Mouse (Mus musculus) hindbrain, embryonic 14.5 days (tissue): Measurements from ENCODE around the gene Scp2. TPM values are rescaled to one million over a fixed set of nuclear protein-coding genes. Genes with fewer than 3 reads are reported as not detected.
A peak's percentile ranks its signal among the peaks of the same experiment; 100 is the strongest.
"Not testable (repeated sequence)": the region's sequence is repeated elsewhere in the genome, so short reads cannot be mapped to it uniquely, and the experiment has no call there.

Source experiments
- ATAC-seq: fragments of 200-750 bp; cut with Nextera tagmentation; 2 replicates; pipeline ENCODE4 v1.8.0; 2017; ENCODE audit warnings: moderate number of reproducible peaks, mild to moderate bottlenecking, moderate TSS enrichment, moderate library complexity; ENCODE audit not compliant: low FRiP score
- DNase-seq: peaks from one replicate; pipeline ENCODE4 v3.0.0-alpha.2; 2015; ENCODE audit warnings: low spot score
- H3K27ac ChIP-seq: fragments of 300-500 bp; sonication (generic); 2 replicates; pipeline ENCODE4 v1.5.1; 2014; ENCODE audit warnings: mild to moderate bottlenecking, moderate library complexity
- H3K27me3 ChIP-seq: fragments of 300-500 bp; sonication (generic); 2 replicates; pipeline ENCODE4 v1.6.1; 2014; ENCODE audit warnings: mild to moderate bottlenecking, low read length, mixed read lengths; ENCODE audit not compliant: control insufficient read depth, insufficient read depth
- H3K36me3 ChIP-seq: fragments of 300-500 bp; sonication (generic); replicated peaks from 2 replicates; pipeline ENCODE4 v1.6.1; 2014; ENCODE audit not compliant: control insufficient read depth, insufficient read depth
- H3K4me1 ChIP-seq: fragments of 300-500 bp; sonication (generic); replicated peaks from 2 replicates; pipeline ENCODE4 v1.6.1; 2014; ENCODE audit warnings: antibody characterized with exemption, low read length, mixed read lengths; ENCODE audit not compliant: control insufficient read depth, insufficient read depth
- H3K4me2 ChIP-seq: fragments of 300-500 bp; sonication (generic); replicated peaks from 2 replicates; pipeline ENCODE4 v1.6.1; 2014; ENCODE audit warnings: mild to moderate bottlenecking, moderate library complexity
- H3K4me3 ChIP-seq: fragments of 300-500 bp; sonication (generic); replicated peaks from 2 replicates; pipeline ENCODE4 v1.5.1; 2014; ENCODE audit warnings: mild to moderate bottlenecking, low read length
- H3K9ac ChIP-seq: fragments of 300-500 bp; sonication (generic); 2 replicates; pipeline ENCODE4 v1.6.1; 2014
- H3K9me3 ChIP-seq: fragments of 300-500 bp; sonication (generic); 2 replicates; pipeline ENCODE4 v1.6.1; 2016; ENCODE audit warnings: low read length; ENCODE audit not compliant: control insufficient read depth
- WGBS: fragments of 180-500 bp; shearing (Covaris S2); extraction: QIAGEN DNeasy Blood & Tissue Kit; methylation state at CpG from one replicate; pipeline ENCODE4 v1.1.7; 2014; 5-methylcytosine and 5-hydroxymethylcytosine counted together
- polyA plus RNA-seq: library from polyadenylated mRNA; unstranded; fragments of >200 nt; fragmentation: Nextera tagmentation; extraction: Ambion mirVana; gene quantifications from 2 replicates; pipeline ENCODE4 v1.2.1, GENCODE M21; 2014

Scp2 gene
- polyA plus RNA-seq, 1 experiment from 2014 or later, result 225 TPM

DNA sequence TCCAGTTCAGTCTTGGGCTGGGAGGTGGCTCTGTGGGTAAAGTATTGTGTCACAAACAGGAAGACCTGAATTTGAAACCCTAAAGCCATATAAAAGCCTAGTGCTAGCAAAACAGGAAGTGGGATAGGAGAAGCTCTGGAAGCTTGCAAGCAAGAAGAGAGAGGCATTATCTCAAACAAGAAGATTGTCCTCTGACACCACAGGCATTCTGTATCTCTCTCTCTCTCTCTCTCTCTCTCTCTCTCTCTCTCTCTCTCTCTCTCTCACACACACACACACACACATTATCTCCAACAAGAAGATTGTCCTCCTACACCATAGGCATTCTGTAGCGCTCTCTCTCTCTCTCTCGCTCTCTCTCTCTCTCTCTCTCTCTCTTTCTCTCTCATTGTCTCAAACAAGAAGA lies 62.4 kb downstream of the Scp2 start:
- H3K4me3 ChIP-seq, result no peak overlapping the region
- H3K36me3 ChIP-seq, result no peaks in the 10 kb centered on the region; the same call in 1 of the 2 replicates
- no peak for DNase-seq
- 91% methylated on average over 2 of the region's 2 CpGs for WGBS
- no peaks in the 10 kb centered on the region for H3K9me3 ChIP-seq
- no peak overlapping the region for H3K27ac ChIP-seq
- no peak for ATAC-seq
- H3K4me2 ChIP-seq, result no peak overlapping the region
- no peaks in the 10 kb centered on the region for H3K4me1 ChIP-seq
- no peaks in the 10 kb centered on the region for H3K27me3 ChIP-seq
- no peak overlapping the region for H3K9ac ChIP-seq

GRCm38 (mm10) chr4:108080876-108081275 lies 63.9 kb downstream of the Scp2 start:
- ATAC-seq, result no peak
- 68% methylated on average over 5 of the region's 5 CpGs for WGBS

GRCm38 (mm10) chr4:108079762-108080161 lies 65.0 kb downstream of the Scp2 start:
- ATAC-seq (no peak), DNase-seq (no peak)
- Histone ChIP-seq H3K36me3 (no peaks in the 10 kb centered on the region; the same call in 1 of the 2 replicates), H3K4me2 (no peak overlapping the region), H3K9ac (no peak overlapping the region), H3K27ac (no peak overlapping the region), H3K4me3 (no peak overlapping the region), H3K9me3 (no peaks in the 10 kb centered on the region), H3K4me1 (no peaks in the 10 kb centered on the region), H3K27me3 (no peaks in the 10 kb centered on the region)
- 33% methylated on average over 2 of the region's 2 CpGs for WGBS

More at GRCm38 (mm10) chr4:108080876-108081275, 63.9 kb downstream of the Scp2 start:
- Histone ChIP-seq H3K4me1 (no peaks in the 10 kb centered on the region), H3K9ac (no peak overlapping the region), H3K36me3 (no peaks in the 10 kb centered on the region; the same call in 1 of the 2 replicates), H3K4me3 (no peak overlapping the region), H3K9me3 (no peaks in the 10 kb centered on the region), H3K27ac (no peak overlapping the region), H3K27me3 (no peaks in the 10 kb centered on the region), H3K4me2 (no peak overlapping the region)
- DNase-seq, result no peak

DNA sequence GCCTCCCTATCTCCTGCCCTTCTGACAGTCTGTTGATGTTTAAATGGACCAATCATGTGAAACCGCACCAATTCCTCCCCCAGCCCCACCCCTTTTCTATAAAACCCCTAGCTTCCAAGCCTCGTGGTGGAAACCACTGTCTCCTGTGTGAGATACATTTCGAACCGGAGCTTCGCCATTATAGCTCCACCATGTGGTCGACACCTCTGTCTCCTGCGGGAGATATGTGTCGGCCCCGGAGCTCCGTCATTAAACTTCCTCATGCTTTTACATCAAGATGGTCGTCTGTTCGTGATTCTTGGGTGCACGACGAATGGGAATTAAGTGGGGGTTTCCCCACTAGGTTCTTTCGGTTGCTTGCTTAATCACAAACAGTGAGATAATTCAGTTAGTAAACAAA lies 65.6 kb downstream of the Scp2 start:
- not testable (repeated sequence) for H3K4me3 ChIP-seq, H3K4me2 ChIP-seq, H3K27ac ChIP-seq, H3K9ac ChIP-seq, H3K4me1 ChIP-seq, H3K27me3 ChIP-seq, H3K36me3 ChIP-seq, H3K9me3 ChIP-seq, DNase-seq, ATAC-seq
- WGBS, result 78% methylated on average over 15 of the region's 15 CpGs

GRCm38 (mm10) chr4:108077224-108077955 lies 67.4 kb downstream of the Scp2 start:
- H3K36me3 ChIP-seq, result no peaks in the 10 kb centered on the region
- no peak for DNase-seq
- H3K9me3 ChIP-seq, result no peaks in the 10 kb centered on the region
- H3K4me2 ChIP-seq, result no peak overlapping the region
- 88% methylated on average over 3 of the region's 3 CpGs for WGBS
- H3K9ac ChIP-seq, result no peak overlapping the region
- ATAC-seq, result no peak
- H3K4me1 ChIP-seq, result no peaks in the 10 kb centered on the region
- H3K4me3 ChIP-seq, result no peak overlapping the region
- H3K27ac ChIP-seq, result no peak overlapping the region
- no peaks in the 10 kb centered on the region for H3K27me3 ChIP-seq

DNA sequence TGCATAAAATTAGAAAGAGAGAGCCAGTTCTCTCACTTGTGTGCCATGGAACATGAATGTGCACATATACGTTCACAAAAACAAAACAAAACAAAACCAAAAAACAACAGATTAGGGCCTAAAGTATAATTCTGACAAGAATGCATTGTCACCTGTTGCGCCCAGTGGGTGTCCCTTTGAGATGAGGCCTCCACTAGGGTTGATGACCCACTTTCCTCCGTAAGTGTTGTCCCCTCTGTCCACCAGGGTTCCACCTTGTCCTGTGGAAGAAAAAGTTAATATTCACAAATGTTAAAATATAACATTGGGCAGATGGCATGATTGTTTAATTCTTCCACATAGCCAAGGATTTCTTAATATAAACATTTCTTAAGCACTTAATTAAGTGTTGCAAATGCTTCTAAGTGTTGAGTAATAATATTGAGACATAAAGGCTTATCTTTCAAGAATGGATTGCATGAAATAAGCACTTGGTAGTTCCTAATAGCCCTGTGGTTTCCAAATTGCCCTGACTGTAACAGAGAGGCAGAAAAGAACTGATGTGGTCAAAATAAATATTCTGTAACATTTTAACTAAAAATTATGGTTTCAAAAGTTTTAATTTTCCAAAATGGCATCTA lies 70.5 kb downstream of the Scp2 start:
- Histone ChIP-seq H3K27me3 (no peaks in the 10 kb centered on the region), H3K36me3 (no peaks in the 10 kb centered on the region), H3K4me2 (no peak overlapping the region), H3K4me3 (no peak overlapping the region), H3K9me3 (no peaks in the 10 kb centered on the region), H3K4me1 (peaks cover 14% of the 10 kb centered on the region), H3K27ac (no peak overlapping the region), H3K9ac (no peak overlapping the region)
- WGBS, result 88% methylated on average over 3 of the region's 3 CpGs
- DNase-seq (no peak), ATAC-seq (no peak)

- Histone ChIP-seq H3K9ac (no peak overlapping the region), H3K27me3 (no peaks in the 10 kb centered on the region), H3K4me2 (no peak overlapping the region), H3K27ac (no peak overlapping the region), H3K4me3 (no peak overlapping the region), H3K9me3 (no peaks in the 10 kb centered on the region), H3K36me3 (peaks cover 8% of the 10 kb centered on the region; the same call in 1 of the 2 replicates), H3K4me1 (peaks cover 14% of the 10 kb centered on the region)
- 96% methylated on average over 3 of the region's 3 CpGs for WGBS
- DNase-seq (no peak), ATAC-seq (no peak)
Measured at GRCm38 (mm10) chr4:108072086-108072485, 72.7 kb downstream of the Scp2 start.

DNA sequence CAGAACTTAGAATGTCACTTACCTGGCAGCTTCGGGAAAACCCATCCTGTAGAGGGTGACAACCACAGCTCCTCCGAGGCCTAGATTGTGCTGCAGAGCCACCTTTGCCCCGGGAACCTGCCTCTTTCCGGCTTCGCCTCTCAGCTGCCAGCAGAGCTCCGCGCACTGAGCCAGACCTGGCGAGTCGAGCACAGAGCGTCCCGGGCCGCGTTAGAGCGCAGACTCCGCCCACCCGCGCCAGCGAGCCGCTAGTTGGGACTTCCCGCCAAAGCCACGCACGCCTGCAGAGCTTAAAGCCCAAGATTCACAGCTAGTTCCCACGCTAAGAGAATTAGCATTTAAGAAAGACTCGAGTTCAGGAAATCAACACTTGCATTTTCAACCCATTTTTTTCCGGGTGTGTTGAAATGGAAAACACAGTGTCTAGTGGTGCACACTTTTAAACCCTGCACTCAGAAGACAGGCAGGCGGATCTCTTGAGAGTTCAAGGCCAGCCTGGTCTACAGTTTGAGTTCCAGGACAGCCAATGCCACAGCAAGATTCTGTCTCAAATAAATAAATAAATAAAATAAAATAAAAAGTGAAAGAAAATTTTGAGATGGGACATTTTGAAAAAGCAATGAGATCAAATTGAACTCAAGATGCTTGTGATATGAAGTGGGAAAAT lies 73.4 kb downstream of the Scp2 start:
- peak overlapping the region; percentile 45 for H3K4me3 ChIP-seq
- H3K4me1 ChIP-seq, result peaks cover 14% of the 10 kb centered on the region
- H3K9ac ChIP-seq, result peak overlapping the region; percentile 56
- no peaks in the 10 kb centered on the region for H3K27me3 ChIP-seq
- DNase-seq (peak; percentile 96), ATAC-seq (peak; percentile 97)
- 3% methylated on average over 26 of the region's 26 CpGs for WGBS
- no peaks in the 10 kb centered on the region for H3K9me3 ChIP-seq
- H3K36me3 ChIP-seq, result peaks cover 12% of the 10 kb centered on the region
- H3K27ac ChIP-seq, result 0 out of 2 replicates have a peak overlapping the region, but pooled peaks have one; percentile 28
- peak overlapping the region; percentile 61 for H3K4me2 ChIP-seq

- H3K4me1 ChIP-seq, result peaks cover 14% of the 10 kb centered on the region
- H3K36me3 ChIP-seq, result peaks cover 18% of the 10 kb centered on the region
- H3K27ac ChIP-seq, result no peak overlapping the region
- no peaks in the 10 kb centered on the region for H3K27me3 ChIP-seq
- H3K4me2 ChIP-seq, result peak overlapping the region; percentile 61
- ATAC-seq (no peak), DNase-seq (no peak)
- 12% methylated on average over 8 of the region's 8 CpGs for WGBS
- peak overlapping the region; percentile 56 for H3K9ac ChIP-seq
- no peaks in the 10 kb centered on the region for H3K9me3 ChIP-seq
- peak overlapping the region; percentile 45 for H3K4me3 ChIP-seq
Measured at GRCm38 (mm10) chr4:108070723-108071122, 74.1 kb downstream of the Scp2 start.
